Mouse (Mus musculus) mesoderm, embryonic 11.5 days (tissue): ENCODE data around the gene Ngef.
A peak's percentile ranks its signal among the peaks of the same experiment; 100 is the strongest.
"Not testable (repeated sequence)": the region's sequence is repeated elsewhere in the genome, so short reads cannot be mapped to it uniquely, and the experiment has no call there.

Experiments
- DNase-seq: peaks from one replicate; pipeline ENCODE4 v3.0.0-alpha.2; 2012; ENCODE audit warnings: low read depth, low spot score

Ngef gene

GRCm38 (mm10) chr1:87475076-87475895 is 98.4 kb downstream of the Ngef start:
- DNase-seq, result peak; percentile 8

GRCm38 (mm10) chr1:87472576-87472975 is 101.1 kb downstream of the Ngef start:
- no peak for DNase-seq

GRCm38 (mm10) chr1:87471914-87472313 is 101.8 kb downstream of the Ngef start:
- no peak for DNase-seq

GRCm38 (mm10) chr1:87469971-87470370 is 103.7 kb downstream of the Ngef start, which contains the start of gene Snorc:
Snorc (plus strand) TSS chr1:87470271.
- not testable (repeated sequence) for DNase-seq

- DNase-seq, result no peak
These were observed 105.3 kb downstream of the Ngef start for GRCm38 (mm10) chr1:87468321-87468720.

- no peak for DNase-seq
These were observed 106.2 kb downstream of the Ngef start for GRCm38 (mm10) chr1:87467469-87467868.

- not testable (repeated sequence) for DNase-seq
These were observed 113.8 kb downstream of the Ngef start for GRCm38 (mm10) chr1:87459856-87460255.

DNA sequence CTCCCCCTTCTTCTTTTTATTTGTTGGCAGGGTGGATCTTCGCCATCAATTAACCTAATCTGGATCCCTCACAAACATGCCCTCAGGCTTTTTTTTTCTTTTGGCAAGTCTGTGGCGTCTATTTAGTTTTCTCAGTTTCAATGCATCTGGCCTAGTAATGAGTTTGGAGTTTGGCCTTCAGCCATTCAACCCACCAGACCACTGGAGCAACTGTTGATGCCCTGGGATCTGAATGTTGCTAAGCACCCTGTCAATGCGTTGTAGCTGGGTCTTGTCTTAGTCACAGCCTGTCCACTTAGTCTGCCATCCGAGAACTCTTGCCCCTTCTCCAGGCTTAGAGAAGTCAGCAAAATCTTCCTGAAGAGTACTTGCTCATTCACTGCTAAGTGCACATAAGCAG is 115.6 kb downstream of the Ngef start:
- no peak for DNase-seq

DNA sequence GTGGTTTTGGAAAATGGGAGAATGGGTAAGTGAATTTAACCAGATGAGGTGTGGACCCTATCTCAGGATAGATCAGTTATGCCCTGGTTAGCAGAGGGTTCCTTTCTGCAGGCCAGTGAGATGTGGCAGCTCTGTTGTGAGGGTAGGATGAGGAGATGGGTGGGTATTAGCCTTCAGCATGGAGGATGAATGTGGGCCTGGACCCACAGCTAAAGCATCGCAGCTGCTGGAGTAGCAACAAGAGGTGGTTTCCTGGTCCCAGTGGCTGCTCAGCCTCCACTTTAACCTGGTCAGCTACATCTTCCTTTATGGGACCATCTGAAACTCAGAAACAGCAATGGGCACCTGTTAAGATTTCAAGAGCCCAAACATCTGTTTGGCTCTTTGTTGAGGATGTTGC is 117.2 kb downstream of the Ngef start:
- DNase-seq, result no peak

DNA sequence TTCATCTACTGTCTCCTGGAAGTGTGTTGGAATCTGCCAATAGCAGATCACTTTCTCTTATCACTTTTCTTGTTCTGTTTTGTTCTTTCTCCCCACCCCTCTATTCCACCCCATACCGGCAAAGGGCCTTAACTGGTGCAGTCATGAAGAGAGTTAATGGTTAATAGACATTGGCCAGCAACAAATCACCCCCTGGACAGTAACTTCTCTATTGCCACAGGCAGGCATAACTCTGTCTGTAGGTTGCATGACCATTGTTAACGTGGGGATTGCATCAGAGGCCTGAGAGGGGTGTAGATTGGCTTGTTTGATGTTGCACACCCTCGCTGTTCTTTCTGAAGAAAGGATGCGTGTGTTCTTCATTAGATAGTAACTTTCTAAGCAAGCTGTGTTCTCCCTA is 124.2 kb downstream of the Ngef start:
- no peak for DNase-seq

DNA sequence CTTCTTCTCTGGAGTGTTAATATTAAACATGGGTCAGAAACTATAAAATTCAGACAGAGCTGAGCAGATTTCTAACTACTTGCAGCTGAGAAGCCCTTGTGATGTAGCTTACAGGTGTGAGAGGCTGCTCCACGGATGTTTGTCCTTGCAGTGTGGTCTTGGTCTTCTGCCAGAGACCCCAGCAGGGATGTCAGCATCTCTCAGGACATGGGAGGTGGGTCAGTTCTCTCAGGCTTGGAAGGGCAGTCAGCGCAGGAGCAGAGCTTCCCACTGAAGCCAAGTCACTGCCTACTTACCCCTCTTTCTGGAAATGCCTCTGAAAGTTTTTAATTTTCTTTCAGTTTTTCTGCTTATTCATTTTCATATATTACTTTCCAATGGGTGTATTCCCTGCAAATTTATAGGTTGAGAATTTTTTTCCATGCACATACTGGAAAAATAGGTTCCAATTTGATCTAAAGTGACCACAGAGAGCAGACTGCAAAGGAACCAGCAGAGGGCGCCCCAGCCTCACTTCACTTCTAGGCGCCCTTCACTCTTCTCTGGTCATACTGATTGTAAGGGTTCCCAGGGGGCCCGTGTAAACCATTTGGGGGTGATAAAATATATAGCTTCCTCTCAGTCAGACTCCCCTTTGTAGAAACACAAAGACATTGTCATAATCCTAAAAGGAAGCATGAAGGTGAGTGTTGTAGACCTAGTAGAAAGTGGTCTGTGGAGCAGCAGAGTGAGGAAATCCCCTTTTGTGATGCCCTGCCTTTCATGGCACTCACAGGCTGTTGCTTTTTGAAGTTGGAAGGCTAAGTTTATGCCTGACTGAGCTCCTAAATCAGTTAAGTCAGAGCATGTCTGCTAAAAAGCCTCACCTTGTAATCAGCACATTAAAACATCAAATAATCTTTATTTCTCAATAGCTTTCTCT is 126.2 kb downstream of the Ngef start:
- peak; percentile 67 for DNase-seq

DNA sequence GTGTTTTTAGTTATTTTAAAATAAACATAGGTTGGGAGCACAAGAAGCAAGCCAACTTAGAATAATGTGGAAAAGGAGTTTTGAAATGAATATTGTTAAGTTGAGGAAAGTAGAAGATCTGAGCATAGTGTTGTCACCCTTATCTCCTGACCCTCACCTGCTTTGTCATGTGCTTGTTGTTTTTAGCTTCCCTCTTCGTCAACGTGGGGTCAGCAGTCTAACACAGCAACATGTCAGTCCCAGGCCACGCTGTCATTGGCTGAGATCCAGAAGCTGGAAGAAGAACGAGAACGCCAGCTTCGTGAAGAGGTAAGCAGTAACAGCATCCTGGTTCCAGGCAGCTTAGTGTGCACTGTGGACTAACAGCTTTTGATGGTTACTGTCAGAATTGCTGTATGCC is 137.1 kb downstream of the Ngef start:
- no peak for DNase-seq

GRCm38 (mm10) chr1:87435125-87435524 is 138.5 kb downstream of the Ngef start:
- no peak for DNase-seq
